Mouse (Mus musculus) midbrain, postnatal 0 days (tissue): ENCODE results near the gene Reg3g. TPM values are rescaled to one million over a fixed set of nuclear protein-coding genes. Genes with fewer than 3 reads are reported as not detected.
"Not testable (repeated sequence)": the region's sequence is repeated elsewhere in the genome, so short reads cannot be mapped to it uniquely, and the experiment has no call there.

ENCODE experiments used
- ATAC-seq: fragments of 200-750 bp; cut with Nextera tagmentation; 2 replicates; pipeline ENCODE4 v1.8.0; 2017; ENCODE audit warnings: moderate number of reproducible peaks, mild to moderate bottlenecking, moderate TSS enrichment, moderate library complexity; ENCODE audit not compliant: low FRiP score
- DNase-seq: peaks from one replicate; pipeline ENCODE4 v3.0.0-alpha.2; 2015; ENCODE audit warnings: low spot score
- H3K27ac ChIP-seq: fragments of 300-500 bp; sonication (generic); 2 replicates; pipeline ENCODE4 v1.5.1; 2014; ENCODE audit warnings: low read depth, mild to moderate bottlenecking, low read length, mixed read lengths
- H3K27me3 ChIP-seq: fragments of 300-500 bp; sonication (generic); 2 replicates; pipeline ENCODE4 v1.6.1; 2014; ENCODE audit warnings: low read length, control low read depth, mixed read lengths; ENCODE audit not compliant: insufficient read depth
- H3K36me3 ChIP-seq: fragments of 300-500 bp; sonication (generic); 2 replicates; pipeline ENCODE4 v1.6.1; 2014; ENCODE audit warnings: low read length, control low read depth, mixed read lengths; ENCODE audit not compliant: insufficient read depth
- H3K4me1 ChIP-seq: fragments of 300-500 bp; sonication (generic); 2 replicates; pipeline ENCODE4 v1.6.1; 2014; ENCODE audit warnings: mild to moderate bottlenecking, control low read depth, antibody characterized with exemption, low read length, mixed read lengths; ENCODE audit not compliant: insufficient read depth
- H3K4me2 ChIP-seq: fragments of 300-500 bp; sonication (generic); 2 replicates; pipeline ENCODE4 v1.6.1; 2014; ENCODE audit warnings: low read depth, mild to moderate bottlenecking, low read length, mixed read lengths; ENCODE audit not compliant: poor library complexity, severe bottlenecking
- H3K4me3 ChIP-seq: fragments of 300-500 bp; sonication (generic); 2 replicates; pipeline ENCODE4 v1.5.1; 2014; ENCODE audit warnings: low read depth, mild to moderate bottlenecking, low read length, moderate library complexity
- H3K9ac ChIP-seq: fragments of 300-500 bp; sonication (generic); replicated peaks from 2 replicates; pipeline ENCODE4 v1.6.1; 2014; ENCODE audit warnings: mild to moderate bottlenecking, low read length, moderate library complexity, mixed read lengths; ENCODE audit not compliant: poor library complexity, severe bottlenecking
- H3K9me3 ChIP-seq: fragments of 300-500 bp; sonication (generic); 2 replicates; pipeline ENCODE4 v1.6.1; 2016; ENCODE audit warnings: low read length, control low read depth
- CTCF ChIP-seq: IDR thresholded peaks from 2 replicates; pipeline ENCODE4 v1.5.1; 2016; ENCODE audit warnings: antibody characterized with exemption, mild to moderate bottlenecking
- WGBS: fragments of 180-500 bp; shearing (Covaris S2); extraction: QIAGEN DNeasy Blood & Tissue Kit; methylation state at CpG from one replicate; pipeline ENCODE4 v1.1.7; 2014; 5-methylcytosine and 5-hydroxymethylcytosine counted together
- polyA plus RNA-seq: library from polyadenylated mRNA; unstranded; fragments of >200 nt; fragmentation: Nextera tagmentation; extraction: Ambion mirVana; gene quantifications from 2 replicates; pipeline ENCODE4 v1.2.1, GENCODE M21; 2015
- total RNA-seq: library from RNA; depleted of rRNA; stranded (reverse); fragments of >200 nt; gene quantifications from 2 replicates; pipeline ENCODE4 v1.2.3, GENCODE M21; 2014; rRNA removed

The Reg3g gene
- total and polyA plus RNA-seq, 2 experiments from 2014 or later: 0.42 TPM; not detected in 1

- Histone ChIP-seq H3K27ac (no peak overlapping the region), H3K36me3 (no peaks in the 10 kb centered on the region), H3K4me3 (no peak overlapping the region), H3K4me2 (no peak overlapping the region), H3K9ac (no peak overlapping the region), H3K27me3 (no peaks in the 10 kb centered on the region), H3K9me3 (no peaks in the 10 kb centered on the region), H3K4me1 (no peaks in the 10 kb centered on the region)
- TF ChIP-seq CTCF: no peak
- no peak for DNase-seq
- no peak for ATAC-seq
- WGBS: 73% methylated on average over 1 of the region's 1 CpGs
Observed at GRCm38 (mm10) chr6:78447202-78447601, 21.5 kb downstream of the Reg3g start.

- H3K36me3 ChIP-seq: no peaks in the 10 kb centered on the region
- TF ChIP-seq CTCF: no peak
- no peak for ATAC-seq
- no peak overlapping the region for H3K27ac ChIP-seq
- no peaks in the 10 kb centered on the region for H3K27me3 ChIP-seq
- H3K9me3 ChIP-seq: no peaks in the 10 kb centered on the region
- H3K9ac ChIP-seq: no peak overlapping the region
- H3K4me1 ChIP-seq: no peaks in the 10 kb centered on the region
- no peak overlapping the region for H3K4me2 ChIP-seq
- no peak for DNase-seq
- WGBS: 85% methylated on average over 3 of the region's 3 CpGs
- H3K4me3 ChIP-seq: no peak overlapping the region
Observed at GRCm38 (mm10) chr6:78425497-78425896, 43.2 kb downstream of the Reg3g start.

GRCm38 (mm10) chr6:78422411-78422810, 46.3 kb downstream of the Reg3g start, which contains the start of gene Reg1:
TSS of gene Reg1 (plus strand) at chr6:78422711.
- ATAC-seq, H3K9me3 ChIP-seq, H3K4me2 ChIP-seq, H3K27ac ChIP-seq, H3K9ac ChIP-seq, H3K36me3 ChIP-seq, H3K4me1 ChIP-seq, H3K27me3 ChIP-seq, DNase-seq, H3K4me3 ChIP-seq: not testable (repeated sequence)

Other genes with a start within 250 kb of the Reg3g start
- not detected in 2 replicates for gene Reg3b, start 98.2 kb downstream of the Reg3g start, total RNA-seq
- 0.23 and 0.37 TPM in 2 replicates for gene Reg3b, start 98.2 kb downstream of the Reg3g start, polyA plus RNA-seq
- not detected in 2 replicates for gene Reg3d, start 90.0 kb downstream of the Reg3g start, total RNA-seq
- not detected in 2 replicates for gene Reg3d, start 90.0 kb downstream of the Reg3g start, polyA plus RNA-seq
- not detected in 2 replicates for gene Reg3a, start 88.2 kb downstream of the Reg3g start, total RNA-seq
- gene Reg3a, start 88.2 kb downstream of the Reg3g start, polyA plus RNA-seq: not detected in 2 replicates
- not detected in 2 replicates for gene Reg2, start 73.2 kb downstream of the Reg3g start, total RNA-seq
- not detected in 2 replicates for gene Reg2, start 73.2 kb downstream of the Reg3g start, polyA plus RNA-seq
- not detected in 2 replicates for gene Reg1, start 46.2 kb downstream of the Reg3g start, total RNA-seq
- not detected in 2 replicates for gene Reg1, start 46.2 kb downstream of the Reg3g start, polyA plus RNA-seq